Mouse (Mus musculus) lung, adult 2 months (tissue): ENCODE data around the gene Otop2.

Experiments
- CTCF ChIP-seq: fragments of 200-500 bp; IDR thresholded peaks from 2 replicates; pipeline ENCODE4 v1.5.1; 2011; ENCODE audit warnings: mild to moderate bottlenecking, low read length, control low read depth; ENCODE audit not compliant: insufficient read depth
- POLR2A ChIP-seq: fragments of 200-500 bp; IDR thresholded peaks from 2 replicates; pipeline ENCODE4 v1.6.1; 2011; ENCODE audit warnings: low read depth, mild to moderate bottlenecking, control low read depth, low read length, borderline replicate concordance; ENCODE audit errors: extremely low read depth

- TF ChIP-seq POLR2A (no peak), CTCF (no peak)
Measured at GRCm38 (mm10) chr11:115286201-115286993, 20.6 kb upstream of the Otop2 start.
